Comparison of ENCODE assay signal across 1 mouse cellular context in genomic region chr3:19949401-19949800, GRCm38 (mm10). TPM values are rescaled to one million over a fixed set of nuclear protein-coding genes. Genes with fewer than 3 reads are reported as not detected.
"Had no signal": no experiment of that assay in that cellular context is flagged by ENCODE, and none has a peak within 500 bp of the region (broad histone marks: within the 10 kb centered on the region; RNA-seq: fewer than 3 reads in every experiment).

No protein-coding gene starts in this region.

RNA-seq across cellular contexts. Expression of gene Cp, which starts 7.5 kb away (rescaled TPM):
- total RNA-seq: hematopoietic stem cell, adult 5-6 weeks had no signal
